Mouse (Mus musculus) MEL-GATA-1-ER (cell line): ENCODE results near the gene Obscn.

Experiments used
- DNase-seq: peaks from one replicate; pipeline ENCODE4 v3.0.0-alpha.2; 2012; ENCODE audit warnings: low read depth; ENCODE audit errors: extremely low read depth

Gene Obscn

GRCm38 (mm10) chr11:58983691-58984341 lies 152.4 kb downstream of the Obscn start:
- DNase-seq: no peak

- no peak for DNase-seq
Observed at GRCm38 (mm10) chr11:58982471-58983097, 153.6 kb downstream of the Obscn start.

GRCm38 (mm10) chr11:58981541-58982447 lies 154.4 kb downstream of the Obscn start:
- no peak for DNase-seq

DNA sequence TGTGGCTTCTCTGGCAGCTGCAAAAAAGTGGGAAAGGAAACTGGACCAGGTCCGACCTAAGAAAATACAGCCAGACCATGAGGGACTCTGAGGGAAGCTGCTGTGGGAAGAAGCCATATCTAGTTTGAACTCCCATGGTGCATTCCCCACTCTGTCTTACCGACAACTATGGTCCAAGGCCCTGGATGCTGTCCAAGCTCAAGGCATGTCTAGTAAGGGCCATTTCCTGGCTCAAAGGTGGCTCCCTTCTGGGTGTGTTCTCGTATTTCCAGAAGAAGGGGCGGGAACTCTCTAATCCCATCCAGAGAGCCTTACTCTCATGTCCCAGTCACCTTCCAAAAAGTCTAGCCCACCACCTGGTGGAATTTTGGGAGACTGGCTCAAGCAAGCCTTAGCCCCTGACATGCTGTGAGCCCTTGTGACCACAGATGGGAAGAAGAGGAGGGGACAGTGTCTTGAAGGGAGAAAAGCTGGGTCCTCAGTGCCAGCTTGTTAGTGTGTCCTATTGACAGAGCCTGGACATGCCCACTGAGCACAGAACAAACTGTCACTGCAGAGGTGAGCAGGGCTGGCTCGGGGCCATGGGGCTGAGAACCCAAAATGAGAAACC lies 155.7 kb downstream of the Obscn start:
- DNase-seq: no peak

DNA sequence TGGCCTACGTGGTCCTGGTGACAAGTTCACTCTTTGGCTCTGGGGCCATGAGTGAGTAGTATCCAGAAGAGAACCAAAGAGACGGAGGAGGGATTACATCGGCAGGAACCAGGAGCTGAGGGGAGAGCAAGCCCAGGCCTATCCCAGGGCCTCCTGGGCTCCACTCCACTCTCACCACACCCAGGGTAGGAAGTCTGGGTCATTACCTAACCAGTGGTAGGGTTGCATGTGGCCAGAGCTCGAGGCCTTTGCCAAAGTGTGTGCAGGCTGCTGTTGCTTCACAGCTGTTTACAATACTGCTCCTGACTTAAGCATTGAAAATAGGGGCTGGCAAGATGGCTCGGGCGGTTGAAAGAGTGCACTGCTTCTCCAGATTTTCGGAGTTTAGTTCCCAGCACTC lies 156.5 kb downstream of the Obscn start:
- DNase-seq: no peak

- DNase-seq: peak; percentile 18
Observed at GRCm38 (mm10) chr11:58979183-58979582, 157.0 kb downstream of the Obscn start.

DNA sequence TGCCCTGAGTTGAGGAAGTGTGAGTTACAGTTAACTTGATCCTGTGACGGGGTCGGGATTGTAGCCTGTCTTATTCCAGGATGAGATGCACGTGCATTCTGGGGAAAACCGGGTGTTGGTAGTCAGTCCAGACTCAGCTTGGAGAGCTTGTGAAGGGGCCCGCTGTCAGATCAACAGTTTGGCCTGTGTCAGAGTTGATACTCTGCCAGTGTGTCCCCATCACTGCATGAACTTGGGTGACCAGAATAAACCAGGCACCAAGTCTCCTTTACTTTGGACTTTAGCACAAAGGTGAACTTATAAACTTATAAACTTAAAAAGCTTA lies 157.5 kb downstream of the Obscn start:
- DNase-seq: peak; percentile 26

GRCm38 (mm10) chr11:58978027-58978705 lies 158.0 kb downstream of the Obscn start, which contains the start of gene Trim11:
Trim11 (plus strand) TSS chr11:58978093.
- DNase-seq: peak; percentile 69

DNA sequence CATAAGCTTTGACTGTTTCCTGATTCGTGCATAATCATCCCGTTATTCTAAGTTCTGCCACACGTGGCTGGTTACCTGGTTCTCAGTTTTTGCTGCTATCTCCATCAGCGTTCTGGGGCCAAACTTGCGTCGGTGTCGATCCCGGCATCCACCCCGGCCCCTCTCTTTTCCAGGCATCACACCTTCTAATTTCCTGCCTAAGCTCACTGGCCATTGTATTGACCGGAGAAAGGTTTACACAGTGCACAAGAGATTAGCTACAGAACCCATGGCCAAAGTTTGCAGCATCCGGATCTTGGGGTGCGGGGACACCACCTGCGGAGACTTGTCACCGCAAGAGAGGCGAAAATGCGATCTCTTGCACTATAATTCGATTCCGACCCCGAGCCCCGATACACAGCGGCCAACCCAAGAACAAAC lies 158.6 kb downstream of the Obscn start:
- DNase-seq: peak; percentile 13

DNA sequence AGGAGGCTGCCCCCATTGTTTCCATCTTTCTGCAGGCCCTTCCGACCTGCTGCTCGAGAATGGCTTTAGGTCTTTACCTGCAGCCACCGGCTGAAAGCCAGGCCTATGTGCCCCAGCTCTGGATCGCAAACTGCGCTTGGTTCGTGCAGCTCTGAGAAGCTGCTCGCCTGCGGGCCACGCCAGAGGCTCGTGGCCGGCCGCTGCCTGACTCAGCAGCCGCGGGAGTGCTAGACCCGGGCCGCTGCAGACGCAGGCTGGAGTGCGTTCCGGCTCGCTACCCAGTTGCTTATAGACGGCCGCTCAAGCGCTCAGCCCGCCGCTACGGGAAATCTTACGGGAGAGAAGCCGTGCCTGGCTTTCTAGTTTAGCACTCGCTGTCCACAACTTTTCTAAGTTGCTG lies 159.1 kb downstream of the Obscn start:
- peak; percentile 9 for DNase-seq

- DNase-seq: no peak
Observed at GRCm38 (mm10) chr11:58974414-58974813, 161.8 kb downstream of the Obscn start.

GRCm38 (mm10) chr11:58971796-58972195 lies 164.4 kb downstream of the Obscn start:
- DNase-seq: no peak

GRCm38 (mm10) chr11:58970831-58971530 lies 165.2 kb downstream of the Obscn start:
- DNase-seq: no peak

DNA sequence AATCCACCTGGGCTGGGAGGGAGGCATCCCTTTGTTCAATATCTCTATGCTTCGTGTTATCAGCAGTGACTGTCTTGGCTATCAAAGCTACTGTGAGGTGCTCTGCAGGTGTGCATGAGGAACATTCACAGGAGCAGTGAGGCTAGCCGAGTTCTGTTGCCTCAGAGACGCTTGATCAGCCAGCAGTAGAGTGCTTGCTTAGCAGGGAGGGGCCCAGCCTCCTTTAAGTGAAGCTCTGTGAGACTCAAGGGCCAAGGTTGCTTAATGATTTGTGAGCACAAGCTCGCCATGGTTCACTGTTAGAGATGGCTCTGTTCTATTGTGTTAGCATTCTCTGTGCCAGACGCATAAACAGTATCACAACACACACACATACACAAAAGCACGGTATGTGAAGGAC lies 166.5 kb downstream of the Obscn start:
- DNase-seq: no peak

- no peak for DNase-seq
Observed at GRCm38 (mm10) chr11:58969027-58969426, 167.2 kb downstream of the Obscn start.

DNA sequence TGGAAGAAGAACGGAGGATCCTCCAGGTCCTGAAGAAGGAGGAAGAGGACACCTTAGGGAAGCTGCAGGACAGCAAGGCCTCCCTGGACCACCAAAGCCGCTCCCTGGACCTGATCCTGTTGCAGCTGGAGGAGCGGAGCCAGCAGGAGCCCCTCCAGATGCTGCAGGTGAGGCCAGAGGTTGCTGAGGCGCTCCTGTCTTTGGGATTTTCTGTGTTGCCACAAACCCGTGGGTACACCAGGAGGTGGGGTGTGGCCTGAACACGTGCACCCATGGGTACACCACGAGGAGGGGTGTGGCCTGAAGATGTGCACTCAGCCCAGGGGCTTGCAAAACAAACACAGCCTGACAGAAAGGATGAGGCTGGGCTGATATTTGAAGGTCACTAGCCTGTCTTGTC lies 167.7 kb downstream of the Obscn start:
- no peak for DNase-seq

GRCm38 (mm10) chr11:58967346-58967745 lies 168.9 kb downstream of the Obscn start:
- peak; percentile 20 for DNase-seq

GRCm38 (mm10) chr11:58965001-58965760 lies 171.0 kb downstream of the Obscn start:
- DNase-seq: no peak

GRCm38 (mm10) chr11:58964216-58964615 lies 172.0 kb downstream of the Obscn start:
- no peak for DNase-seq

GRCm38 (mm10) chr11:58963543-58963942 lies 172.7 kb downstream of the Obscn start:
- no peak for DNase-seq
